Mouse (Mus musculus): ENCODE measurements around the gene Hamp2.
"Not testable (repeated sequence)": the region's sequence is repeated elsewhere in the genome, so short reads cannot be mapped to it uniquely, and the experiment has no call there.

Hamp2 gene

DNA sequence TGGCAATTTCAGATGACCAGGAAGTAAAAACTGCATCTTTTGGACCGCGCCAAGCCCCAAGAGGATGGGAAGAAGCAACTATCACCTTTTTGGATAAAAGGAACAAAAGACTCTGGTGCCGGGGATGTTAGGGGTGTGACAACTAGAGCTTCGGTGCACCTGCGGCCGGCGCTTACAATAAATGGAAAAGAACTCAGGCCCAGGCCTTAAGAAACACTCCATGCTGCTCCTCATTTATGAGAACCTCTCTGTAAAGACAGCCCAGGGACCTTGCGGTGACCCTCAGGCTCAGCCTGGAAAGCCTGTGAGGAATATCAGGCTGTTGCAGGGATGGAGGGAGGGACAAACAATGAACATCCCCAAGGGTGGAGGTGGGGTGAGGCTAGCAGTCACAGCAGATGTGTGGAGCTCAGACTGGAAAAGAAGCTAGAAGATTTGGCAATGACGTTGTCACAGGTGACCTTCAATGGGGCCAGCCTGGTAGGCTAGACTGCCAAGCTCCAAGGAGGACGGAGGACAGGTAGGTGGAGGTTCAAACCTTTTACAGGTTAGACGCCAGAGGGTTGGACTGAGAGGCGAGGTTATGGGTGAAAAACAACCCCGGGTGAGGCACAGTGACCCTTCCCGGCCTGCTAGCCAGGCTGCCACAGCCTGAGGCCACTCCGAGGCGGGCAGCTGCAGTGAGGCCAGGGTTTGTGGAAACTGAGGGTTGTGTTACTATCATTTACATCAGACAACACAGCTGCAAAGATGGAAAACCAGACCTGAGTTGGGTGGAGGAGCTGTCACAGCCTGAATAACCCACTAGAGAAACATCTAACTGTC lies 28.2 kb upstream of the Hamp2 start:
- no peak for DNase-seq

DNA sequence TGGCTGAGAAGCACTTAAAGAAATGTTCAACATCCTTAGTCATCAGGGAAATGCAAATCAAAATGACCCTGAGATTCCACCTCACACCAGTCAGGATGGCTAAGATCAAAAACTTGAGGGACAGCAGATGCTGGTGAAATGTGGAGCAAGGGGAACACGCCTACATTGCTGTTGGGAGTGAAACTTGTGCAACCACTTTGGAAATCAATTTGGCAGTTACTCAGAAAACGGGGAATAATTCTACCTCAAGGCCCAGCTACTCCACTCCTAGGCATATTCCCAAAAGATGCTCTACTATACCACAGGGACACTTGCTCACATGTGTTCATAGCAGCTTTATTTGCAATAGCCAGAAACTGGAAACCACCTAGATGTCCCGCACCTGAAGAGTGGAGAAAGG lies 25.4 kb upstream of the Hamp2 start:
- DNase-seq = not testable (repeated sequence)

DNA sequence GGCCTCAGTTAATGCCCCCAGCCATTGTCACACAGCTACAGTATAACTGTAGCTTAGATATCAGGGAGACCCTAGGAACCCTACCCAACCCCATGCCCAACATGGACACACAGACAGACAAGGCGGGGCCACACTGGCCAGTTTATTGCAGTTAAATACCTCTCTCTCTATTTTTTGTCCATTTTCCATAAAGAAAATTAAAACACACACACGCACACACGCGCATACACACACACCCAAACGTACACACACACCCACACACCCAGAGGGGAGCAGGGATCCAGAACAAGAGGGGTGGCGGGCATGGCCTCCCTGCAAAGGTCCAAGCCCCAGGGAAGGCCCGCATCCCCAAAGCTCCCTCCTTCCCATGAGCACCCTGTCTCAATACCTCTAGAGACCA lies 21.4 kb upstream of the Hamp2 start:
- no peak for DNase-seq

DNA sequence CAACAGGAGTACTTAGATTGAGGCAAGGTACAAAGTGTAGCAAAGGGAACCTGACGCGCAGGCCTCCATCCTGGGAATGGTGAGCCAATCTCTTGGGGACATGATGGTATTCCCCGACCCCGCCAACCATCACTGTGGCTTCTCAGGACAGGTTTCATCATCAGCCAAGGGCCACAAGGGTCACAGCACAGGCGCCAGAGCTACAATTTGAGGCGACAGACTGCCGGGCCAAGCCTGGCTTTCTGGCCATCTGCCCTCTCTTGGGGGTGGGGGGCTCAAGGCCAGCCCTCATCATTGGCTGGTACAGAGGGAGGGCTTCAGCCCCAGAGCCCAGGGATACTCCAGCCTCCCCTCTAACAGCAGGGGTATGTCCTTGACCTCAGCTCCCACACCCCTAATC lies 21.0 kb upstream of the Hamp2 start:
- DNase-seq = not testable (repeated sequence)

DNA sequence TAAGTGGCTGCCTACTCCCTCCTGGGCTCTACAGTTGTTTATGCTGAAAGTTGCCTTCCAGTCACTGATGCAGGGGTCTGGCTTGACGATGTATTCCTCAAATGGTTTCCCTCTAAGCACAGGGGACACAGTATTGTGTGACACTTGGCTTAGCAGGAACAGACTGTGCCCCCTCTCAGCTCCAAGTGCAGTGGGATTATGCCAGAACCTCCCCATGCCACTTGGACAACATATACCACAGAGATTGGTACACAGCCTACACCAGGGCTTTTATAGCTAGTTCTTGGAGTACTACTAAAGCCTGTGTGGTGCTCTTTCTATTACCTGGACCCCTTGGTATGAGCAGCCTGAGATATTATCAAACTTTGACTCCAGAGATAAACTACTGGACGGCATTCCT lies 20.2 kb upstream of the Hamp2 start:
- not testable (repeated sequence) for DNase-seq

DNA sequence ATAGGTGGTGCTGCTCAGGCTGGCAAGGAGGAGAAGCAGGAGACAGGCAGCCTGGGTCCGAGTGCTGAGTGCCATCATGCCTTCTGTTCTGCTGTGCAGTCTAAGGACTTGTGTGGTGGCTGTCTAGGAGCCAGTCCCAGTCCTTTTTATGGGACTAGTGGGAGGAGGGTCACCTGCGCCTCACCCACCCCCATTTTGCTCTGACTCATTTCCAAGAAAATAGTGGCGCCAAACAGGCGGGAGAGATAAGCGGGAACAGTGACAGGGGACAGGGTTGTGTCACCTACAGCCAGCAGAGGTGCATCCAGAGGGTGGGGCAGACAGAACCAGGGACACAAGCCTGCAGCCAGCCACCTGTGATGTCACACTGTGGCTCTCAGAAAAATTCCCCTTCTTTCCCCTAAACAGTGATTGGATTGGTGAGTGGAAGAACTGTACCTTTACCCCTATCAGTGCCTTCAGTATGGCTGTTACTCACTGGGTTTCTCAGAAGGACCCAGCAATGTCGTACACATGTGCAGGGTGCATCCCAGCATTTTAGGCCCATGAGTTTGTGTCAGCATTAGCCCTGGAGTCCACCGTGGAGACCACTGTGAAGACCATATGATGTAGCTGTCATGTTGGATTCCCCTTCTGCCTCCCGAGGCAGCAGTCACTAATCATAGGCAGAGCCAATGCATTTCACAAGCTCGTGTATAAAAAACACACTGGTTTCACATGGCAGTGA lies 19.6 kb upstream of the Hamp2 start, which contains the start of gene Hamp:
Gene Hamp, minus strand, starts transcription at position 124 of the 727 bp plus-strand sequence.
- DNase-seq = no peak

DNA sequence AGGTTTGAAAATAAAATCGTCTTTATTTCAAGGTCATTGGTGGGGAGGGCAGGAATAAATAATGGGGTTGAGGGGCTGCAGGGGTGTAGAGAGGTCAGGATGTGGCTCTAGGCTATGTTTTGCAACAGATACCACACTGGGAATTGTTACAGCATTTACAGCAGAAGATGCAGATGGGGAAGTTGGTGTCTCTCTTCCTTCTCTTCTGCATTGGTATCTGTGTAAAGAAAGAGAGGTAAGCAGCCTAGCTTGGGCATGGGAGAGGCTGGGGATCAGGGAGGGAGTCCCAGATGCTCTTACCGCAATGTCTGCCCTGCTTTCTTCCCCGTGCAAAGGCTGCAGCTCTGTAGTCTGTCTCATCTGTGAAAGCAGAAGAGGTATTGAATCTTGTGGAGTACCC lies 17.9 kb upstream of the Hamp2 start:
- not testable (repeated sequence) for DNase-seq

DNA sequence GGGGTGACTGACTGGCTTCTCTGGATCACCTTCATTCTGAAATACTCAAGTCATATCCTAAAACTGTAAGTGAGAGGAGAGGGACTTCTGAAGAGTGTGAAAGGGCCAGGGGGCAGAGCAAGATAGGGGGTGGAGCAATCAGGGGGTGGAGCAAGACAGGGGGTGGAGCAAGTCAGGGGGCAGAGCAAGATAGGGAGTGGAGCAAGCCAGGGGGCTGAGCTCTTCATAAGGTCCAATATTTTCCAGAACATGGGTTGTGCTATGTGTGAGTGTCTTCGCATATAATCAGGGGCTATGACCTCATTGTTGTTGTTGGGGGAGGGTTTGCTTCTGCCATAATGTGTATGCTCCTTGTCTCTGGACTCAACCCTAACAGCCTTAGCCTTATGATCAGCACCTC lies 15.6 kb upstream of the Hamp2 start:
- not testable (repeated sequence) for DNase-seq

DNA sequence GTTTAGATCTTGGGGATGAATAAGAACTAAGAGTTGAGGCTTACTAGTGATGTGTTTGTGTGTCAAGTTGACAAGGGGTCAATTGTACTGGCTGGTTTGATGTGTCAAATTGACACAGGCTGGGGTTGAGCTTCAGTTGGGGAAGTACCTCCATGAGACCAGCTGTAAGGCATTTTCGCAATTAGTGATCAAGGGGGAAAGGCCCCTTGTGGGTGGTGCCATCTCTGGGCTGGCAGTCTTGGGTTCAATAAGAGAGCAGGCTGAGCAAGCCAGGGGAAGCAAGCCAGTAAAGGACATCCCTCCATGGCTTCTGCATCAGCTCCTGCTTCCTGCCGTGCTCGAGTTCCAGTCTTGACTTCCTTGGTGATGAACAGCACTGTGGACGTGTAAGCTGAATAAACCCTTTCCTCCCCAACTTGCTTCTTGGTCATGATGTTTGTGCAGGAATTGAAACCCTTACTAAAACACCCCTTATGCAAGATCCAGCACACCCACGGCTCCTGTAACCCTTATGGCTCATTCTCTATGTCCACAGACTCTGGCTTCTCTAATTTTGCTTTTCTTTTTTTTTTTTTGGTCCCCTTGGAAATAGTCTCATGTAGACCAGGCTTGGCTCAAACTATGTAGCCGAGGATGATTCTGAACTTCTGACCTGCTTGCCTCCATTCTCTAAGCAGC lies 11.1 kb upstream of the Hamp2 start:
- DNase-seq = not testable (repeated sequence)

DNA sequence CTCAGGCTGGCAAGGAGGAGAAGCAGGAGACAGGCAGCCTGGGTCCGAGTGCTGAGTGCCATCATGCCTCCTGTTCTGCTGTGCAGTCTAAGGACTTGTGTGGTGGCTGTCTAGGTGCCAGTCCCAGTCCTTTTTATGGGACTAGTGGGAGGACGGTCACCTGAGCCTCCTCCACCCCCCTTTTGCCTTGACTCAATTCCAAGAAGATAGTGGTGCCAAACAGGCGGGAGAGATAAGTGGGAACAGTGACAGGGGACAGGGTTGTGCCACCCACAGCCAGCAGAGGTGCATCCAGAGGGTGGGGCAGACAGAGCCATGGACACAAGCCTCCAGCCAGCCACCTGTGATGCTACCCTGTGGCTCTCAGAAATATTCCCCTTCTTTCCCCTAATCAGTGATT lies 410 bp downstream of the Hamp2 start:
- no peak for DNase-seq

DNA sequence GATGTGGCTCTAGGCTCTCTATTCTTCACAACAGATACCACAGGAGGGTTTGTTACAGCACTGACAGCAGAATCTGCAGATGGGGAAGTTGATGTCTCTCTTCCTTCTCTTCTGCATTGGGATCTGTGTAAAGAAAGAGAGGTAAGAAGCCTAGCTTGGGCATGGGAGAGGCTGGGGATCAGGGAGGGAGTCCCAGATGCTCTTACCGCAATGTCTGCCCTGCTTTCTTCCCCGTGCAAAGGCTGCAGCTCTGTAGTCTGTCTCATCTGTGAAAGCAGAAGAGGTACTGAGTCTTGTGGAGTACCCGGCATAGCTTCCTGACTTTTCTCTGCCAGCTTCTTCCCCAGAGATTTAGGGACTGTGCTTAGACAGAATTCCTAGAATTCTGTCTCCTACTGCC lies 2.0 kb downstream of the Hamp2 start:
- not testable (repeated sequence) for DNase-seq

DNA sequence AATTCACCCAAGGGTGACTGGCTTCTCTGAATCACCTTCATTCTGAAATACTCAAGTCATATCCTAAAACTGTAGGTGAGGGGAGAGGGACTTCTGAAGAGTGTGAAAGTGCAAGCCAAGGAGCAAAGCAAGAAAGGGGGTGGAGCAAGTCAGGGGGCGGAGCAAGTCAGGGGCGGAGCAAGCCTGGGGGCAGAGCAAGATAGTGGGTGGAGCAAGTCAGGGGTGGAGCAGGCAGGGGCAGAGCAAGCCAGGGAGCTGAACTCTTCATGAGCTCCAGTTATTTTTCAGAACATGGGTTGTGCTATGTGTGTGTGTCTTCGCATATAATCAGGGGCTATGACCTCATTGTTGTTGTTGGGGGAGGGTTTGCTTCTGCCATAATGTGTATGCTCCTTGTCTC lies 4.3 kb downstream of the Hamp2 start:
- no peak for DNase-seq

DNA sequence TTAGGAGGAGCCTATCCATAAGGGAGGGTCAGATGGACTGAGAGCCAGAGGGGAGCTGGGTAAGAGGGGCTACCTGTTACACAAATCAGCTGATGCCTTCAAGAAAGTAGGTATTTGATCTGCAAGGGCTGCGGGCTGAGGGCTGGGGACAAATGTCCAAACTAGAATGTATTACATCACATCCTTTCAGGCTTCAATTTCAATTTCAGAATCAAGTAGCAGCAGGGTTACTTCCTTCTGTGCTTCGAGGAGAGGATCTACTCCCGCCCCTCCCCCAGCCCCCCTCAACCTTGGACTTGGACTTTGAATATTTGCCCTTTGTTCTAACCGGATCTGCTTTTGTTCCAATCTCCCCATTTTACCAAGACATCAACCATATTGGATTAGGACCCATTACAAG lies 7.3 kb downstream of the Hamp2 start:
- DNase-seq = no peak

DNA sequence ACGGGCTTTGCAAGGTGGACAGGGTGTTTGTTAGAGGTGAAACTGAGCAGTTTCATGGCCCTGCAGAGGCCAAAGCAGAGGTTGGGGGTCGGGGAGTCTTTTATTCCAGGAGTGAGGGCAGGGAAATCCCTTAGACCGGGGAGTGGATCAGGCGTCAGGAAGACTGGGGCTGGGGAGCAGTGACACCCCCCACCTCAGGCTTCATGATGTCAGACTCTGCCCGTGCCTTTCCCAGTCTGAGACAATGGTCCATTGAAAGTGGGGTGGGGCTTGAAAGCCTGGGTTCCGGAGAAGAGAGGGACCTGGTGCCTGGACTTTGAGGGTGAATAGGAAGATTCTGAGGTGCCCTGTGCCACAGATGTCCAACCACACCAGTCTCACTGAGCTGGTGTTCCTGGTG lies 7.8 kb downstream of the Hamp2 start:
- DNase-seq = no peak

DNA sequence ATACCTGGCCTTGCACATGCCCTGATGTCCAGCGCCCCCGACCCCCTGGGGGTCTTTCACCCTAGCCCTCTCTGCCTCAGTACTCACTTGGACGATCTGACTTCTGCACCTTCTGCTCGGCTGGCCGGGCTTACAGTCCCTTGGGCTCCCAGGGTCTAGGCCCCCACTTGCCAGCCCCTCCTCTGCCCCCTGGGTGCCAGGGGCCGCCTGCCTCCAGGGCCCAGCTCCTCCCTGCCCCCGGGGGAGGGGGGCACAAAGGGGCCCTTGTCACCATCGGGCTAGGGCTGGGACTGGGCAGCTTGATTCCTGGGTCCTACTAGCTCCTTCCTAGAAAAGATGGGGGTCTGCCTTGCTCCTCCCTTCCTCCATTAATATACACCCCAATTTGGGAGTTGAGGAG lies 9.7 kb downstream of the Hamp2 start, which contains the start of gene Mag:
Gene Mag, minus strand, starts transcription at position 142 of the 400 bp plus-strand sequence.
- DNase-seq = peak; percentile 12

DNA sequence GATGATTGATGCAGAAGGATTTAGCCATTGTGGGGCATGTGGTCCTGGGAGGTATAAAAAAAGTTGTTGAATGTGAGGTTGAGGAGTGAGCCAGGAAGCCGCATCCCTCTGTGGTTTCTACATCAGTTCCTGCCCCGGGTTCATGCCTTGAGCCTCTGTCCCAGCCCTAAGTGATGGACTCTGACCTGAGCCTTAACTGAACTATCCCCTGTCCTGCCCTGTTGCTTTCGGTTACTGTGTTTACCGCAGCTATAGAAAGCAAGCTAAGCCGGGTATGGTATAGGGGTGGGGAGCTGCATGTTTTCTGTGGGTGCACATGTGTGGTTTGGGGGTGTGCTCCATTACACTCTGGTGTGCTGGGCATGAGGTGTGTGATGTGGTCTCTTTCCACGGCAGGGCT lies 14.7 kb downstream of the Hamp2 start:
- DNase-seq = no peak

DNA sequence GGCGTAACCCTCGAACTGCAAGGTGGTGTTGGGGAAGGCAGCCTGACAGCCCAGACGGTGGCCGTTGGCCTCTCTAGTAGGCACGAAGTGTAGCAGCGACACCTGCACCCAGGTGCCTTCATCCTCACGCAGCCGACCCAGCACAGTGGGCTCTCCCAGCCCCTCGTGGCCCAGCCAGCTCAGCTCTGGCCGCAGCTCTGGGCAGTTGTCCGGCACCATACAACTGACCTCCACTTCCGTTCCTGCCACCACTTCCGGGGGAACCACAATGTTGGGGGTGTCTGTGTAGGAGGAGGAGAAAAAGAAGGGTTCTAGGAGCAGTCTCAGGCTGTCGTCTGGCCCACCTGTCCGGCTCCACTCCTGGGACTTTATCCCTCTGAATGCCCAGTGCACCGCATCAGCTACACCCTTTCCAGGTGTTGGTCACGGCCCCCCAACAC lies 15.5 kb downstream of the Hamp2 start:
- DNase-seq = no peak

DNA sequence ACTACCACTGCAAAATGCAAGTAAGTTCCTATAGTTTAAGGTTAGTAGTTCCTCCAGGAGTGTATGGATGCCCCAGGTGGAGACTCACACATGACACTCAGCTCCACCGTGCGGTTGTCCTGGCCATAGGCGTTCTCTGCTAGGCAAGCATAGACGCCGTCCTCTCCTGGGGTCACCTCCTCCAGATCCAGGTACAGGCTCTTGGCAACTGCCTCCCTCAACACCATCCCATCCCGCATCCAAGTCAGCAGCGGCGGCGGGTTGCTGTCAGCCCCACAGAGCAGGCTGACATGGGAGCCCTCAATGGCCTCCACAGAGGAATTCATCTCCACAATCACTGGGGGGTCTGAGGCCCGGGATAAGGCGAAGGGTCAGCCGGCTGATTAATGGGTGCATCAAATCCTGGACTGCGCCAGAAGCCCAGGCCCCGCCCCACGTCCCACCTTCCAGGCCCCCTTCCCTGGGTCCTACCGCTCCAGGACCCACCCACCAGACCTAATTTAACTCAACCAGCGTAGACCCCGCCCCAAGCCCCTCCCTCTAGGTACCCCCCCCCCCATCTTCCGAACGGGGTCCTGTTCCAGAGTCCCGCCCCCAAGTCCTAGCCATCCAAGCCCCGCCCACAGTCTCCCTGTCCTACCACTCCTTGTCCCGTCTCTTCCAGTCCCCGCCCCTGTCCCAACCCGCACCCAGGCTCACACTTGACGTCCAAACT lies 16.0 kb downstream of the Hamp2 start:
- DNase-seq = no peak

DNA sequence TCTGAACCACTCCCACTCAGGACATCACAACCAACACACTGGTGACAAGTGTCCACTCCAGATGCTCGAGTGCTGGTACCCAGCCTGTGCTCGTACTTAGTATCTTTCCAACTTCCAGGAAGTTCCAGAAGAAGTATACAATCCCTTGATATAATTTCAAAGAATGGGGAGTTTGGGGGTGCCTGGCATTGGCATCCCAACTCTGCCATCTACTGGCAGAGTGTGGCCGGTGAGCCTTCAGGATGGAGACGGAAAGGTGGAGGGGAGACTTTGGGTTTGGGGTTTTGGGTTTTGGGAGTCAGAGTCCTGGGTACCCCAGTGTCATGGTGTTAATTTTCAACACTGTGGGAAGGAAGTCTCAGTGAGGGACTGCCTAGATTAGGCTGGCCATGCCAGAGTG lies 20.4 kb downstream of the Hamp2 start:
- DNase-seq = no peak

DNA sequence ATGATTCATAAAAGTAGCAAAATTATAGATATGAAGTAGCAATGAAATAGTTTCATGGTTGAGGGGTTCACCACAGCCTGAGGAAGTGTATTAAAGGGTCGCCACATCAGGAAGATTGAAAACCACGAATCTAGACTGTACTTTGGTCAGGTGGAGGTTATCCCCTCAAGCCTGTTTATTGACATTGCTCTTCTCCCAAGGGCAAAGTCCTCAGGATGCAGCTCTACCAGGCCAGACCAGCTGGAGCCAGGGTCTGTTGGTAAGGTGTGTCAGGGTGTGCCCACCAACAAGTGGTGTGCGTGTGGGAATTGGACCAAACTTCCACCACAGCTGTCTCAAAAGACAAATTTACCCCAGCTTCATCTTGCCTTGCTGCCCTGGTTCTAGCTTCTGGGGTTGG lies 29.3 kb downstream of the Hamp2 start:
- no peak for DNase-seq

DNA sequence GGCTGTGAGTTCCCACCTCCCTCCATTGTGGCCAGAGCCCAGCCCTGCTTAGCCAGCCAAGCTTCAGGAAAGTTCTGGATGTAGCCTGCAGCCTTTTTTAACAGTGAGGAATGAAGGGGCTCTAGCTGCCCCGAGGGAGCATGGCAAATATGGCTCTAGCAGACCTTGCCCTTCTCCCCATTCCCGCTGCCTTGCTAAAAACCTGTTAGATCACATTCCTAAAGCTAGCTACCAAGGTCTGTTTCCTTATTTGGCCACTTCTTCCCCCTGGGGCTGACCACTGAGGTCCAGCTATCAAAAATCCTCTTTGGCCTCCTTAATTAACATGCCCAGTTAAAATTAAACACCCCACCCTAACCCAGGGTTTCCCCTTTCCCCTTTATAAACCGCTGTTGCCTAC lies 32.0 kb downstream of the Hamp2 start:
- no peak for DNase-seq

DNA sequence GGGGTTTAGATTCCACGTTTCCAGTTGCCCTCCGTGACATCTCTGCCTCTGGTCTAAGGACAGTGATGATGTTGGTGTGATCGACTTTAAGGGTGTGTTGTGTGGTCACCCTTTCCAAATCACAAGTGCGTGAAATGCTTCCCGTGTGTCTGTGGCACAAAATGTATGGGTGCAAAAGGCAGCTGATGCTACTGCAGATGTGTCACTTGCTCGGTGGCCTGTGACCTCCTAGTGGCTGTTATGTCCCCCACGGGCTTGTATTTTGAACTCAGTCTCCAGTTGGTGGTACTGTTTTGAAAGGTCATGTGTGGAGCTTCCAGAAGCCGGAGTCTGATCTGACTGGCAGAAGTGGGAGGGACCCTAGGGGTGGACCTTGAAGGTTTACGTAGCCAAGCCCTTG lies 32.7 kb downstream of the Hamp2 start:
- no peak for DNase-seq

DNA sequence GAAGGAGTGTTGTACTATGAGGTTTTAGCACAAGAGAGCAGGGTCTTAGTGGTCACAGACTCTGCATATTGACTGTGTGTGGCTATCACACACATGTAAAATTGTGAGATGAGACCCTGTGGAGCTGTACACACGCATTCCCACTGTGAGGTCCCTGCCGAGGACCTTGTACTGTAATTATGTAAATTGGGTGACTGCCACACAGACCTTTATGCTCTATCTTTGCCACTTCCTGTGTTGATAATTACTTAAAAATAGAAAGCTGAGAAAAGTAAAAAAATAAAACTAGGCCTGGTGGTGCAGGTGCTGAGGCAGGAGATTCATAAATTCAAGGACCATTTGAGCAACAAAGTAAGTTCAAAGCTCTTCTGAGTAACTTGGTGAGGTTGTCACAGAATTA lies 33.8 kb downstream of the Hamp2 start:
- no peak for DNase-seq
